Mouse (Mus musculus) G1E-ER4 (cell line): Measurements from ENCODE around the gene Cnnm1. TPM values are rescaled to one million over a fixed set of nuclear protein-coding genes. Genes with fewer than 3 reads are reported as not detected.

Source experiments
- GATA1 ChIP-seq: IDR thresholded peaks from one replicate; pipeline ENCODE4 v1.8.0; 2012; ENCODE audit warnings: low read length, inconsistent platforms
- polyA plus RNA-seq: library from polyadenylated mRNA; stranded (reverse); fragments of >175 nt; gene quantifications from 2 replicates; pipeline ENCODE4 v1.2.3, GENCODE M21; 2012

Gene Cnnm1
- 7.2 and 8.3 TPM in 2 replicates for polyA plus RNA-seq

DNA sequence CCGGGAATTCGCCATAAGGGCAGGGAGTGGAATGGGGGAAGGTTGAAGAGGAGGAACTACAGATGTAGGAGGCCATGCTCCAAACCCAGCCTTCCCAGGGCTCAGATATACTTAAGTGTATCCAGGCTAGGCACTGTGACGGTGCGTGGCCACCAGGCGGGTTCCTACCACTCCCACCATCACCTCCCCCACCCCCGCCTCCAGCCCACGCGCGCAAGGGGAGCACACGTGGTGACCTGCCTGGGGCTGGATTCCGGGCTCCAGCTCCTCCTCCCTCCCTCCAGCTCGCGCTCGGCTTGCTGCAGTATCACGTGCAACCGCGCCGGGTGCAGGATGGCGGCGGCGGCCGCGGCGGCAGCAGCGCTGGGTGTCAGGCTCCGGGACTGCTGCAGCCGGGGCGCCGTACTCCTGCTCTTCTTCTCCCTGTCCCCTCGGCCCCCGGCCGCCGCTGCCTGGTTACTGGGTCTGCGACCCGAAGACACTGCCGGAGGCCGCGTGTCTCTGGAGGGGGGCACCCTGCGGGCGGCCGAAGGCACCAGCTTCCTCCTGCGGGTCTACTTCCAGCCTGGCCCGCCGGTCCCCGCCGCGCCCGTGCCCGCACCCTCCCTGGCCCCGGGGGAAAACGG lies at the start of gene Cnnm1:
Gene Cnnm1 (plus strand): TSS at position 325 of the 626 bp plus-strand sequence.
- TF ChIP-seq GATA1: no peak

DNA sequence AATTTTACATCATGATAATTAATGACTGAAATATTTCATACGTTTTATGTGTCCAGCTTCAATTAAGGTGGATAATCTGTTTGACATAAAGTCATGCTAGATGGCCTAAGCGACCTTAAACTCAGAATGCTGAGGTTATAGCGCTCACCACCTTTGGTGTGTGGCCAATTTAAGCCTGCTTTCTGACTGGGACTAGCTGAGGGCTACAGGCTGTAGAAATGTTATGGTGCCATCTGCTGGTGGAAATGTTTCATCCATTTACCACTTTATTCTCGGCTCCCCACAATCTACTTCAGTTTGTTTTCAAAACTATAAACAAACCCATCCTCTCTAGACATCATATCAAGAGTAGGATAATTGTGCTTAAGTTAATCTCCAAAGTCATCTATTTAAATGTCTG lies 43.9 kb upstream of the Cnnm1 start:
- no peak for TF ChIP-seq GATA1

DNA sequence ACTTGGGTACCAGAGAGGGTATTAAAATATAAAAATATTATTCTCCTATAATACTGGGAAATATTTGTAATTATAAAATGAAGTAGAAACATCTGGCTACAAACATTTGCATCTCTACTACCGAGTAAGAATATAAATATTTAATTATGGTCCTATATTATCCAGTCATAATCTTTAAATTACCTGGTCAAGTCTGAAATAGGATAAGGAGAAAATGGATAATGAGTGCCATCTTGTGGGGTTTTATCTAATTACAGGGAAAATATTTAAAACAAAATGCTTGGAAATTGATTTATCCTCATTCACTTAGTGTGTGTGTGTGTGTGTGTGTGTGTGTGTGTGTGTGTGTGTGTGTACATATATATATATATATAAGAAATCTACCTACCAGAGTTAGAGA lies 33.1 kb upstream of the Cnnm1 start:
- no peak for TF ChIP-seq GATA1

DNA sequence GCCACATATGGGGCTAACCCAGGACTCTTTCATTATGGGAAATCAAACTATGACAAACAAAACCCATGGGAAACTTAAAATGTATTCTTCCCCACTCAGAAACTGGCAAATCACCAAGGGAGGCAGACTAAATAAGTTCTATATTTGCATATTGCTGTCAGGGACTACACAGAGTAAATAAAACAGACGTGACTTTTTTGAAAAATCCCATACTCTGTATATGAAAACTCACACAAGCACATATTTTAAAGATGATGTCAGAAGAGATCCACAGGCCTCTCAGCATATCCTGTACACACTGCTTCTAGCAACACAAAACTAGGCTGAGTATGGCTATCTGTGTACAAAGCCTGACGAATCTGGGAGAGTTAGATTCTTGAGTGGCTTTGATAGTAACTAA lies 24.7 kb upstream of the Cnnm1 start:
- TF ChIP-seq GATA1: no peak

DNA sequence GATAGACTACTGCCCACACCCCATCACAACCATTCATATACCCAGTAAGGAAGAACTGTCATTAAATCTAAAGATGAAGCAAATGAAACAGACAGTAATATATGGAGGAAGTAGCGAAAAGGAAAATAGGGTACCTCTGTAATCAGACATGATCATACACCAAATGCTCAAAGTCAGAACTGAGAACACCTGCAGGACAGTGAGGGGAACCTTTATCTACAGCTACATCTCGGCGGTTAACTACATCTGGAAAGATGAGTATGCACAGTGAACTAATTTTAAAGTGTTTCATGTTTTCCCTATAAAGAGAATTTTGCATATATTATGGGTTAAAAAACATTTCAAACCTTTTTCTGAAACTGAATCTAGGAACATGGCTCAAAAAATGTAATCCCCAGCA lies 19.7 kb upstream of the Cnnm1 start:
- no peak for TF ChIP-seq GATA1

DNA sequence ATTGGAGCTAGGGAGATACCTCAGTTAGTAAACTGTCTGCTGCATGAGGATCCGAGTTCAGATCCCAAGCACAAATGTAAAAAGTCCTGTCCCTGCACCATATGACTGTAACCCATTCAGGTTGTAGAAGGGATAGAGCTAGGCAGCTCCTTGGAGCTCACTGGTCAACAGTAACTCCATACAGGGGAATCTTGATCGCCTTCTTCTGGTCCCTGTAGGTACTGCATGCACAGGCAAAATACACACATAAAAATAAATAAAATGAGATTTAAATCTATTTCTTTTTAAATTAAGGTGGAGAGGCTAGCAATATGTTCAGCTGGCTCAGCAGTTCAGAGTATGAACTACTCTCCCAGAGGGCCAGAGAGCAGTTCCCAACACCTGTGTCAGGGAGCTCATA lies 16.2 kb upstream of the Cnnm1 start:
- no peak for TF ChIP-seq GATA1

DNA sequence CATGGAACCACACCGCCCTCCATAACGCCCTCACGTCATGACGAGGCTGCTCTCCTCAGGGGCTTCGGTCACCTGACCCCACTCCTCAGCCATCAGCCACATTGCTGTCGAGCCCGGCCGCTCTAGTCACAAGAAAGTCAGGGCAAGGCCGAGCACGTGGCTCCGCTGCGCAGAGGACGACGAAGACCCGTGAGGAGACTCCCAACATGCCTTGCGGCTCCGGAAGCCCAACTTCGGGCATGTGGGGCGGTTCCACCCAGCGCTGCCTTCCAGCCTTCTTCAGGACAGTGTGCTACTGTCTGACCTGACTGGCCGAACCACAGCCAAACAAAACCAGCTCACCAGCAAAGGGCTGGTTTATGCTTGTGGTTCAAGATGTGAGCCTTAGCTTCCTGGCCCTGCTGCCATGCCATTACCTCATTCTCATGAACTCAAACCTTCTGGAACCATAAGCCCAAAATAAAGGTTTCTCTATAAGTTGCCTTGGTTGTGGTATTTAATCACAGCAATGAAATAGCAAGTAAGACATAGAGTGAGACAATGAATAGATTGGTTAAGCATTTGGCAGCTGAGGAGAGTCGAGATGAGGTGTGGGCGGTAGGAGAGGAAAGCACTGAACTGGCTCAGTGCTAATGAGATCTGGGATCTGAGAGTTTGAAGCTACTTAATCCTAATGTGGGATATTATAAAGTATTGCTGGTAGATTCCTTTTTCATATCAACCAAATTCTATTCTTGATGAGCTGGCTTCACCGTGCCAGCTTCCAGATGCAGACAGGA lies 12.6 kb upstream of the Cnnm1 start:
- TF ChIP-seq GATA1: no peak

DNA sequence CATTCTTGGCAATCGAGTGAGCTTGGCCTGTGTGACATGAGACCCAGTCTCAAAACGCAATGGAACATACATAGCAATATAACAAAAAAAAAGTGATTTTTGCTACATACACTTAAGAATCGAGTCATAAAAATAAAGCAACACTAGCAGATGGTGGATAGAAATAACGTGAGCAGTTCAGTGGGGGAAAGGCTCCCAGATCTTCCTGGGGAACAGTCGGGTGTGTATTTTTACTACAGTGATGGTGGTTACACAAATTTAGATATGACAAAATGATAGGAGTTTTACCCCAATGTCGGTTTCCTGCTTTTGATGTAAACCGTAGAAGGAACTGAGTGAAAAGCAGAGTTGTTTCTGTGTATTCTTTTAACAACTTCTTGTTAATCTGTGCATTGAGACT lies 990 bp upstream of the Cnnm1 start:
- no peak for TF ChIP-seq GATA1

DNA sequence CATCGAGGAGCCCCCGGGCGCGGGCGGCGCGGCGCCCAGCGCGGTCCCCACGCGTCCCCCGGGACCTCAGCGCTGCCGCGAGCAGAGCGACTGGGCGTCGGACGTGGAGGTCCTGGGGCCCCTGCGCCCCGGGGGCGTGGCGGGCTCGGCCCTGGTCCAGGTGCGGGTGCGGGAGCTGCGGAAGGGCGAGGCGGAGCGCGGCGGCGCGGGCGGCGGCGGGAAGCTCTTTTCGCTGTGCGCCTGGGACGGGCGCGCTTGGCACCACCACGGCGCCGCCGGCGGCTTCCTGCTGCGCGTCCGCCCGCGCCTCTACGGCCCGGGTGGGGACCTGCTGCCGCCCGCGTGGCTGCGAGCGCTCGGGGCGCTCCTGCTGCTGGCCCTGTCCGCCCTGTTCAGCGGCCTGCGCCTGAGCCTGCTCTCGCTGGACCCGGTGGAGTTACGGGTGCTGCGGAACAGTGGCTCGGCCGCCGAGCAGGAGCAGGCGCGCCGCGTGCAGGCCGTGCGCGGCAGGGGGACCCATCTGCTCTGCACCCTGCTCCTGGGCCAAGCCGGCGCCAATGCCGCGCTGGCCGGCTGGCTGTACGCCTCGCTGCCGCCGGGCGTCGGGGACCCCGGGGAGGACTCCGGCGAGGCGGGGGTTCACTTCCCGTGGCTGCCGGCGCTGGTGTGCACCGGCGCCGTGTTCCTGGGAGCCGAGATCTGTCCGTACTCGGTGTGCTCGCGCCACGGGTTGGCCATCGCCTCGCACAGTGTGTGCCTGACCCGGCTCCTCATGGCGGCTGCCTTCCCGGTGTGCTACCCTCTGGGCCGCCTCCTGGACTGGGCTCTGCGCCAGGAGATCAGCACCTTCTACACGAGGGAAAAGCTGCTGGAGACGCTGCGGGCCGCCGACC lies 778 bp downstream of the Cnnm1 start:
- TF ChIP-seq GATA1: no peak

DNA sequence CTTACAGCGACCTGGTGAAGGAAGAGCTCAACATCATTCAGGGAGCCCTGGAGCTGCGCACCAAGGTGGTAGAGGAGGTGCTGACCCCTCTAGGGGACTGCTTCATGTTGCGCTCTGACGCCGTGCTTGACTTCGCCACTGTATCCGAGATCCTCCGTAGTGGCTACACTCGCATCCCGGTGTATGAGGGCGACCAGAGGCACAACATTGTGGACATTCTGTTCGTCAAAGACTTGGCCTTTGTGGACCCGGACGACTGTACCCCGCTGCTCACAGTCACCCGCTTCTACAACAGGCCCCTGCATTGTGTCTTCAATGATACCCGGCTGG lies 1.4 kb downstream of the Cnnm1 start:
- no peak for TF ChIP-seq GATA1

DNA sequence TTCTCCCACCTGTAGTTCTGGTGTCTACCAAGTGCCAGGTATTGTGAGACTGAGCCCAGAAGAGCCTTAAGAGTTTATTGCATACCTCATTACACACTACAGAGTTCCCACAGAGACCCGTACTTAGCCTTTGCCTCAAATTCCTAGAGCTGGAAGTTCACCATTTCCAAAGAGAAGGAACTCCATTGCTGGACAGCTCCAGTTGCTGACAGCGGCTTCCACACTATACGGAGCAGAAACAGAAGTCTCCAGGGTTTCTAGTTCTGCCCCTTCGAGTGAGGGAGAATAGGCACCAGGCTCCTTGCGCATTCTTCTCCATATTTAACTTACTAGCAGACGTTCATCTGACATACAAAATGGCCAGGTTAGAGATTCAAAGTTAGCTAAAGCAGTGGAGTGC lies 2.0 kb downstream of the Cnnm1 start:
- no peak for TF ChIP-seq GATA1

DNA sequence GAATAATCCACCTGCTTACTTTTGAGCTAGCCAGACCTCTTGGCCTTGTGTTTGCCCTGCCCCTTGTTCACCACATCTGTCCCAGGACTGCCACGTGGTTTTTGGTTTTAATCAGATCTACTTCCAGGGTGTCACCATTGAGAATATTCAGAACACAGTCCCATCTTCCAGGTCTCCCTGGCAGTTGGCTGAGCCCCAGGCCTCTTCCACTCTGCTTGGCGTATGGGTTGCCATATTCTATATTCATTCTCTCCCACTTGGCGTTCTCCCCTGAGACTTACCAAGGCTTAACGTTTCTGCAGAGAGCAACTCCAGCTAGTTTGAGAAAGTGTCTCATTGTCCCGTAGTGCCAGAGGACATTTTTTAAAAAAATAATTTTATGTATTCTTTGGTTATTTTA lies 2.7 kb downstream of the Cnnm1 start:
- TF ChIP-seq GATA1: no peak

DNA sequence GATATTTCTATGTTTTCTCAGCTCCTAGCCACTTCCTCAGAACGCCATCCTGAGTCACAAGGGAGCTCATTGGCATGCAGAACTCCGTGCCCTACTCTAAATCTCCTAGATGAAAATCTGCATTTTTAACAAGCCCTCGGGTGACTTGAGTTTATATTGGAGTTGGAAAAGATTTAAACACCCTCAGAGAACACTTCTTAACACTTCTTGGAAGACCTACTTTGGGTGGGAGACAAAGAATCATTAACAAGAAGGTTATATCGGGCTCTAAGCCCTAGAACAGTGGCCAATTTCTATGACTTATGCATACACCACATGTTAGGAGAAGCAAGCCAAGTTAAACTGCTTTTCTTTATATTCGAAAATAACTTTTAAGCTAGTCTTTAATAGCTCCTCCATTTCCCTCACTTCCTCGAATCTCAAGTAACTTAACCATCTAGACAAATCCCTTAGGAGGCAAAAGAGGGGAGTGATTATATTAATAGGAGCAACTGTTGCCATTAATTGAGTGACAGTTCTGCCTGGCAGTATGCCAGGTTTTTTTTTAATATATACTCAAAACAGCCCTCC lies 4.5 kb downstream of the Cnnm1 start:
- no peak for TF ChIP-seq GATA1

DNA sequence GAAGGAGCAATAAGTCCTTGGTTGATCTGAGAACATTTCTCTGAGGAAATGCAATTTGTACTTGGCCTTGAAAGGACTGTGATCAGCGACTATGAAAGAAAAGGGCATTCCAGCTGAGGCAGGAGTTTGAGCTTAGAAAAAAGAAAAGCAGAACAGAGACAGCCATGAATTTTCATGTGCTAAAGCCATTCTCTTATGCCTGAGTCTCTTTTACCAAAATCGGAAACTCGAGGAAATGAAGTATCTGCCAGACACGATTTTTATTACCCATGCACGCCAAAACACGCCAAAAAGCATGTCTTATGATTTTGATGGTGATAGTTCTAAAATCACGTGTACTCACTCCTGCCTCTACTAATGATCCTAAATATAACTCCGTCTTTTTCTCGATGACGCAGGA lies 11.3 kb downstream of the Cnnm1 start:
- TF ChIP-seq GATA1: no peak

DNA sequence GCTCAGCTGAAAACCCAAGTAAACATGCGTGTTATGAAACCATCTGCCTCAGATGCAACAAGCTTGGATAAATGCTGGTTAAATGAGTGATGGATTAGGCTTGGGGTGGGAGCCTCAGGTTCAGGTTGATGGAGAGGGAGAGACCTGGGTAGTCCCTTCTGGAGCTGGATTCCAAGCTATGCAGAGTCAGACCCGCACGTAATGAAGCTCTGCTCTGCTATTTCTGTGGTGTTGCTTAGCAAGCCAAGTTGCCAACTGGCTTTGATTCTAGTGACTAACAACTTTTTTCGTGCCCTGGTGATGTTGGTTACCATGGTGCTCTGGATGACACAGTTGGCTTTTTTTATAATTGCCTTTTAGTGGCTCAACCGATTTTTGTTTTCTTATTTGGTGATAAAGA lies 11.9 kb downstream of the Cnnm1 start:
- TF ChIP-seq GATA1: no peak

DNA sequence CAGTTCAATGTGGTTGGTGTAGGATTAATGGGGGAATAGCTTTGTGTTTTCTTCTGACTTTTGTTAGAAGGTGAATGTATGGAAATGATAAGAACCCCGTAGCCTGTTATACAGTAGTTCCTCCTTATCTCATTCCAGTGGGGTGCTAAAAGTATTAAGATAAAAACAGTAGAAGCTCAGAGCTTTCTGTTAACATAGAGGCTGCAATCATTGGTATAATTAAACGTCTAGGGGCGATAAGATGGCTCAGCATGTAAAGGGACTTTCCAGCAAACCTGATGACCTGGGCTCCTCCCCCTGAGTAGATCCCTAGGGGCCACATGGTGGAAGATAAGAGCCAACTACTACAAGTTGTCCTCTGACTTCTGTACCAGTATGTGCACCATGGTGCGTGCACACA lies 12.8 kb downstream of the Cnnm1 start:
- TF ChIP-seq GATA1: peak; percentile 95
